Mouse (Mus musculus): Measurements from ENCODE around the gene Olfr1417.

The Olfr1417 gene

GRCm38 (mm10) chr19:11810856-11811255 is 28.2 kb downstream of the Olfr1417 start:
- no peak for DNase-seq (ENCODE audit: low read depth, low spot score)

GRCm38 (mm10) chr19:11810003-11810758 is 28.8 kb downstream of the Olfr1417 start:
- DNase-seq (ENCODE audit: low read depth, low spot score) = no peak

GRCm38 (mm10) chr19:11808452-11808851 is 30.6 kb downstream of the Olfr1417 start:
- DNase-seq (ENCODE audit: low read depth, low spot score) = no peak

- peak; percentile 72 for DNase-seq (ENCODE audit: low read depth, low spot score)
Measured at GRCm38 (mm10) chr19:11807822-11808221, 31.2 kb downstream of the Olfr1417 start.

GRCm38 (mm10) chr19:11807251-11807650 is 31.8 kb downstream of the Olfr1417 start:
- peak; percentile 61 for DNase-seq (ENCODE audit: low read depth, low spot score)

- peak; percentile 28 for DNase-seq (ENCODE audit: low read depth, low spot score)
Measured at GRCm38 (mm10) chr19:11804423-11804822, 34.6 kb downstream of the Olfr1417 start.

- DNase-seq (ENCODE audit: low read depth, low spot score) = peak; percentile 49
Measured at GRCm38 (mm10) chr19:11800531-11801315, 38.3 kb downstream of the Olfr1417 start.

GRCm38 (mm10) chr19:11794447-11794846 is 44.6 kb downstream of the Olfr1417 start:
- DNase-seq (ENCODE audit: low read depth, low spot score) = no peak

GRCm38 (mm10) chr19:11793741-11794359 is 45.2 kb downstream of the Olfr1417 start:
- no peak for DNase-seq (ENCODE audit: low read depth, low spot score)

GRCm38 (mm10) chr19:11791825-11792224 is 47.2 kb downstream of the Olfr1417 start:
- peak; percentile 75 for DNase-seq (ENCODE audit: low read depth, low spot score)

GRCm38 (mm10) chr19:11788876-11789275 is 50.1 kb downstream of the Olfr1417 start:
- no peak for DNase-seq (ENCODE audit: low read depth, low spot score)

GRCm38 (mm10) chr19:11787826-11788225 is 51.2 kb downstream of the Olfr1417 start:
- DNase-seq (ENCODE audit: low read depth, low spot score) = no peak

- DNase-seq (ENCODE audit: low read depth, low spot score) = no peak
Measured at GRCm38 (mm10) chr19:11785409-11786154, 53.4 kb downstream of the Olfr1417 start.

- DNase-seq (ENCODE audit: low read depth, low spot score) = peak; percentile 52
Measured at GRCm38 (mm10) chr19:11777191-11777865, 61.7 kb downstream of the Olfr1417 start.
